Mouse (Mus musculus) urinary bladder, postnatal 36 days (tissue): ENCODE results near the gene Pthlh.

Source experiments
- DNase-seq, 2 experiments: peaks; one replicate each; pipeline ENCODE4 v3.0.0; 2022; ENCODE audit warnings: low spot score in 2 of 2, mixed read lengths in 1 of 2

Pthlh gene

GRCm38 (mm10) chr6:147263587-147264565 is at the start of gene Pthlh:
Pthlh (minus strand) TSS chr6:147264183.
- DNase-seq = peak; percentile 54 to 72

- no peak for DNase-seq
Observed at GRCm38 (mm10) chr6:147313331-147313730, 49.3 kb upstream of the Pthlh start.

GRCm38 (mm10) chr6:147310435-147310978 is 46.5 kb upstream of the Pthlh start:
- DNase-seq = no peak

GRCm38 (mm10) chr6:147310035-147310434 is 46.1 kb upstream of the Pthlh start:
- DNase-seq = no peak

GRCm38 (mm10) chr6:147304236-147304635 is 40.3 kb upstream of the Pthlh start:
- DNase-seq = peak in 1 of 2 experiments; percentile 7

GRCm38 (mm10) chr6:147299607-147300006 is 35.6 kb upstream of the Pthlh start:
- DNase-seq = no peak

- no peak for DNase-seq
Observed at GRCm38 (mm10) chr6:147279309-147279708, 15.3 kb upstream of the Pthlh start.

GRCm38 (mm10) chr6:147268143-147268790 is 4.3 kb upstream of the Pthlh start:
- DNase-seq = peak in 1 of 2 experiments; percentile 22

- DNase-seq = no peak
Observed at GRCm38 (mm10) chr6:147266466-147266865, 2.5 kb upstream of the Pthlh start.

GRCm38 (mm10) chr6:147263178-147263577 is 805 bp downstream of the Pthlh start:
- DNase-seq = peak in 1 of 2 experiments; percentile 11

GRCm38 (mm10) chr6:147261616-147262015 is 2.4 kb downstream of the Pthlh start:
- DNase-seq = no peak

GRCm38 (mm10) chr6:147260766-147261165 is 3.2 kb downstream of the Pthlh start:
- no peak for DNase-seq

- DNase-seq = no peak
Observed at GRCm38 (mm10) chr6:147247782-147248181, 16.2 kb downstream of the Pthlh start.

GRCm38 (mm10) chr6:147244294-147244693 is 19.7 kb downstream of the Pthlh start:
- no peak for DNase-seq

- DNase-seq = no peak
Observed at GRCm38 (mm10) chr6:147243655-147244054, 20.3 kb downstream of the Pthlh start.

GRCm38 (mm10) chr6:147241541-147241940 is 22.4 kb downstream of the Pthlh start:
- no peak for DNase-seq

- peak in 1 of 2 experiments; percentile 40 for DNase-seq
Observed at GRCm38 (mm10) chr6:147240203-147240804, 23.7 kb downstream of the Pthlh start.

- no peak for DNase-seq
Observed at GRCm38 (mm10) chr6:147226696-147227095, 37.3 kb downstream of the Pthlh start.

GRCm38 (mm10) chr6:147219099-147219498 is 44.9 kb downstream of the Pthlh start:
- no peak for DNase-seq

- no peak for DNase-seq
Observed at GRCm38 (mm10) chr6:147216156-147216555, 47.8 kb downstream of the Pthlh start.

- DNase-seq = no peak
Observed at GRCm38 (mm10) chr6:147207821-147208330, 56.1 kb downstream of the Pthlh start.
